Mouse (Mus musculus): ENCODE results near the gene Mutyh. TPM values are rescaled to one million over a fixed set of nuclear protein-coding genes. Genes with fewer than 3 reads are reported as not detected.
"Not testable (repeated sequence)": the region's sequence is repeated elsewhere in the genome, so short reads cannot be mapped to it uniquely, and the experiment has no call there.

The Mutyh gene
- polyA plus RNA-seq, 1 experiment = 10.7 TPM

DNA sequence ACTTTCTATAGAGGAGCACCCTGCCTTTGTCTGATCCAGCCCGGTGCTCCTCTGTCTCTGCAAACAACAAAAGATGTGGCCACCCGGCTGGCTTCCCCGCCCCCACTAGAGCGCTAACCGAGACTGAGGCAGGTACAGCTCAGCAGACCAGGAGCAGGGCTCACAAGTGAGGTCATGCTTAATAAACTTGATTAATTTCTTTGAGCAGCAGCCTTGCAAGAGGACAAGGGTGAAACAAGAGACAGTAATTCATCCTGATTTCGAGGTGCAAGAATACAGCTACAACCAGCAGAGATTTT lies 22.5 kb downstream of the Mutyh start:
- no peaks in the 10 kb centered on the region for H3K36me3 ChIP-seq (ENCODE audit: control insufficient read depth, insufficient read depth, low read length)
- 70% methylated on average over 6 of the region's 6 CpGs for WGBS
- H3K27me3 ChIP-seq (ENCODE audit: control insufficient read depth, insufficient read depth, low read length) = no peaks in the 10 kb centered on the region
- H3K4me3 ChIP-seq (ENCODE audit: extremely low read depth, insufficient read depth, insufficient read length) = no peak overlapping the region
- no peak overlapping the region for H3K27ac ChIP-seq (ENCODE audit: insufficient read depth, low read length)
- H3K4me1 ChIP-seq (ENCODE audit: control insufficient read depth, insufficient read depth, insufficient read length) = peaks cover under 1% of the 10 kb centered on the region; the same call in 1 of the 2 replicates
- no peak for DNase-seq (ENCODE audit: low read depth in 1 of 2, low spot score in 2 of 2)
- no peak for TF ChIP-seq POLR2A (IDR thresholded peaks at IDR 0.05; ENCODE audit: low read depth, low read length)
- TF ChIP-seq CTCF (IDR thresholded peaks at IDR 0.05; ENCODE audit: extremely low read depth, insufficient read depth, insufficient read length, insufficient replicate concordance) = no peak

GRCm38 (mm10) chr4:116838999-116839398 lies 31.5 kb downstream of the Mutyh start:
- Histone ChIP-seq H3K4me3 (ENCODE audit: extremely low read depth, insufficient read depth, insufficient read length) (no peak overlapping the region), H3K27ac (ENCODE audit: insufficient read depth, low read length) (no peak overlapping the region), H3K27me3 (ENCODE audit: control insufficient read depth, insufficient read depth, low read length) (peaks cover 2% of the 10 kb centered on the region; the same call in 1 of the 2 replicates), H3K36me3 (ENCODE audit: control insufficient read depth, insufficient read depth, low read length) (no peaks in the 10 kb centered on the region), H3K4me1 (ENCODE audit: control insufficient read depth, insufficient read depth, insufficient read length) (no peaks in the 10 kb centered on the region)
- TF ChIP-seq CTCF (IDR thresholded peaks at IDR 0.05; ENCODE audit: extremely low read depth, insufficient read depth, insufficient read length, insufficient replicate concordance) (no peak), POLR2A (IDR thresholded peaks at IDR 0.05; ENCODE audit: low read depth, low read length) (no peak)
- no peak for DNase-seq (ENCODE audit: low read depth in 1 of 2, low spot score in 2 of 2)
- 76% methylated on average over 2 of the region's 2 CpGs for WGBS

DNA sequence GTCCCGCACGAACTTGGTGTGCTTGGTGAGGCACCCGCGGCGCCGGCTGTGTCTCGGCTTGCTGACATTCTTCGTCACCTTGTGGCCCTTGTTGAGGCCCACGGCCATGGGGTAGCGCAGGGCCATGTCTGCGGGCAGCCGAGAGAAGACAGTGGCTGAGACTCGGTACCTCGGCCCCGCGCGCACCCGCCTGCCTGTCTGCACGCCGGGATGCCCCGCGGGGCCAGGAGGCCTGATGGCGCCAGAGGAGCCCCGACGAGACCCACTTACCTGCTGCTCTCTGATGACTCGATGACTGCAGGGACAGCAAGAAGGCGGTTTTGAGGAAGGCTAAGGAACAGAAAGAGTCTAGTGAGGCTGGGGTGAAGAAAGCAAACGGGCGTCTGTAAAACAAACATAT lies 32.6 kb downstream of the Mutyh start:
- not testable (repeated sequence) for H3K27me3 ChIP-seq (ENCODE audit: control insufficient read depth, insufficient read depth, low read length); DNase-seq (ENCODE audit: low read depth in 1 of 2, low spot score in 2 of 2); H3K27ac ChIP-seq (ENCODE audit: insufficient read depth, low read length); H3K4me1 ChIP-seq (ENCODE audit: control insufficient read depth, insufficient read depth, insufficient read length); H3K4me3 ChIP-seq (ENCODE audit: extremely low read depth, insufficient read depth, insufficient read length); H3K36me3 ChIP-seq (ENCODE audit: control insufficient read depth, insufficient read depth, low read length)
- WGBS = 44% methylated on average over 27 of the region's 29 CpGs

- no peak for TF ChIP-seq CTCF (IDR thresholded peaks at IDR 0.05; ENCODE audit: extremely low read depth, insufficient read depth, insufficient read length, insufficient replicate concordance)
- no peak for TF ChIP-seq POLR2A (IDR thresholded peaks at IDR 0.05; ENCODE audit: low read depth, low read length)
- no peaks in the 10 kb centered on the region for H3K36me3 ChIP-seq (ENCODE audit: control insufficient read depth, insufficient read depth, low read length)
- H3K27ac ChIP-seq (ENCODE audit: insufficient read depth, low read length) = no peak overlapping the region
- no peaks in the 10 kb centered on the region for H3K4me1 ChIP-seq (ENCODE audit: control insufficient read depth, insufficient read depth, insufficient read length)
- H3K4me3 ChIP-seq (ENCODE audit: extremely low read depth, insufficient read depth, insufficient read length) = no peak overlapping the region
- DNase-seq (ENCODE audit: low read depth in 1 of 2, low spot score in 2 of 2) = no peak
- peaks cover 2% of the 10 kb centered on the region; the same call in 1 of the 2 replicates for H3K27me3 ChIP-seq (ENCODE audit: control insufficient read depth, insufficient read depth, low read length)
- 83% methylated on average over 6 of the region's 6 CpGs for WGBS
Observed at GRCm38 (mm10) chr4:116840841-116841240, 33.3 kb downstream of the Mutyh start.

GRCm38 (mm10) chr4:116844324-116844723 lies 36.8 kb downstream of the Mutyh start:
- WGBS = 93% methylated on average over 3 of the region's 3 CpGs
- no peak overlapping the region for H3K4me3 ChIP-seq (ENCODE audit: extremely low read depth, insufficient read depth, insufficient read length)
- no peaks in the 10 kb centered on the region for H3K4me1 ChIP-seq (ENCODE audit: control insufficient read depth, insufficient read depth, insufficient read length)
- no peak overlapping the region for H3K27ac ChIP-seq (ENCODE audit: insufficient read depth, low read length)
- no peak for DNase-seq (ENCODE audit: low read depth in 1 of 2, low spot score in 2 of 2)
- H3K36me3 ChIP-seq (ENCODE audit: control insufficient read depth, insufficient read depth, low read length) = no peaks in the 10 kb centered on the region
- H3K27me3 ChIP-seq (ENCODE audit: control insufficient read depth, insufficient read depth, low read length) = peaks cover 2% of the 10 kb centered on the region; the same call in 1 of the 2 replicates
- TF ChIP-seq CTCF (IDR thresholded peaks at IDR 0.05; ENCODE audit: extremely low read depth, insufficient read depth, insufficient read length, insufficient replicate concordance) (no peak), POLR2A (IDR thresholded peaks at IDR 0.05; ENCODE audit: low read depth, low read length) (no peak)

GRCm38 (mm10) chr4:116849901-116850300 lies 42.4 kb downstream of the Mutyh start:
- DNase-seq (ENCODE audit: low read depth in 1 of 2, low spot score in 2 of 2) = no peak
- Histone ChIP-seq H3K4me3 (ENCODE audit: extremely low read depth, insufficient read depth, insufficient read length) (no peak overlapping the region), H3K27ac (ENCODE audit: insufficient read depth, low read length) (no peak overlapping the region), H3K36me3 (ENCODE audit: control insufficient read depth, insufficient read depth, low read length) (no peaks in the 10 kb centered on the region), H3K27me3 (ENCODE audit: control insufficient read depth, insufficient read depth, low read length) (no peaks in the 10 kb centered on the region), H3K4me1 (ENCODE audit: control insufficient read depth, insufficient read depth, insufficient read length) (no peaks in the 10 kb centered on the region)
- WGBS = 85% methylated on average over 3 of the region's 3 CpGs
- TF ChIP-seq POLR2A (IDR thresholded peaks at IDR 0.05; ENCODE audit: low read depth, low read length) (no peak), CTCF (IDR thresholded peaks at IDR 0.05; ENCODE audit: extremely low read depth, insufficient read depth, insufficient read length, insufficient replicate concordance) (no peak)

GRCm38 (mm10) chr4:116854286-116854685 lies 46.8 kb downstream of the Mutyh start:
- no peaks in the 10 kb centered on the region for H3K4me1 ChIP-seq (ENCODE audit: control insufficient read depth, insufficient read depth, insufficient read length)
- 49% methylated on average over 2 of the region's 2 CpGs for WGBS
- no peak overlapping the region for H3K4me3 ChIP-seq (ENCODE audit: extremely low read depth, insufficient read depth, insufficient read length)
- no peak overlapping the region for H3K27ac ChIP-seq (ENCODE audit: insufficient read depth, low read length)
- no peak for DNase-seq (ENCODE audit: low read depth in 1 of 2, low spot score in 2 of 2)
- H3K27me3 ChIP-seq (ENCODE audit: control insufficient read depth, insufficient read depth, low read length) = no peaks in the 10 kb centered on the region
- TF ChIP-seq POLR2A (IDR thresholded peaks at IDR 0.05; ENCODE audit: low read depth, low read length) = no peak
- TF ChIP-seq CTCF (IDR thresholded peaks at IDR 0.05; ENCODE audit: extremely low read depth, insufficient read depth, insufficient read length, insufficient replicate concordance) = no peak
- H3K36me3 ChIP-seq (ENCODE audit: control insufficient read depth, insufficient read depth, low read length) = no peaks in the 10 kb centered on the region

All from spleen, adult 2 months (tissue).